Mouse (Mus musculus): ENCODE results near the gene Aspscr1. TPM values are rescaled to one million over a fixed set of nuclear protein-coding genes. Genes with fewer than 3 reads are reported as not detected.
A peak's percentile ranks its signal among the peaks of the same experiment; 100 is the strongest.

Gene Aspscr1
- polyA plus RNA-seq, 1 experiment from 2014 or later: 107 TPM

- peaks cover 38% of the 10 kb centered on the region for H3K4me1 ChIP-seq
- 0 out of 2 replicates have a peak overlapping the region, but pooled peaks have one; percentile 99 for H3K4me3 ChIP-seq
- H3K4me2 ChIP-seq: peak overlapping the region; percentile 80
- no peaks in the 10 kb centered on the region for H3K9me3 ChIP-seq
- no peaks in the 10 kb centered on the region for H3K27me3 ChIP-seq
- peaks cover 27% of the 10 kb centered on the region for H3K36me3 ChIP-seq
- H3K9ac ChIP-seq: no peak overlapping the region
- WGBS: 34% methylated on average over 7 of the region's 7 CpGs
- no peak for ATAC-seq (ENCODE audit: insufficient number of reproducible peaks, low FRiP score, low TSS enrichment, low read depth)
- 0 out of 2 replicates have a peak overlapping the region, but pooled peaks have one; percentile 64 for H3K27ac ChIP-seq
Measured at GRCm38 (mm10) chr11:120630881-120631725, 41.7 kb upstream of the Aspscr1 start.

- no peak for ATAC-seq (ENCODE audit: insufficient number of reproducible peaks, low FRiP score, low TSS enrichment, low read depth)
- Histone ChIP-seq H3K4me1 (peaks cover 38% of the 10 kb centered on the region), H3K4me3 (peak overlapping the region; percentile 99), H3K9me3 (no peaks in the 10 kb centered on the region), H3K36me3 (peaks cover 22% of the 10 kb centered on the region), H3K4me2 (peak overlapping the region; percentile 80), H3K27me3 (no peaks in the 10 kb centered on the region), H3K27ac (peak overlapping the region; percentile 91; the same call in 1 of the 2 replicates), H3K9ac (no peak overlapping the region)
- 62% methylated on average over 4 of the region's 4 CpGs for WGBS
Measured at GRCm38 (mm10) chr11:120631726-120632448, 40.9 kb upstream of the Aspscr1 start.

GRCm38 (mm10) chr11:120632559-120633519 lies 39.9 kb upstream of the Aspscr1 start:
- ATAC-seq (ENCODE audit: insufficient number of reproducible peaks, low FRiP score, low TSS enrichment, low read depth): peak; percentile 80

GRCm38 (mm10) chr11:120633520-120634343 lies 39.0 kb upstream of the Aspscr1 start, which contains the start of gene Mafg:
Gene Mafg, minus strand, starts transcription at chr11:120633600.
- H3K27me3 ChIP-seq: no peaks in the 10 kb centered on the region
- ATAC-seq (ENCODE audit: insufficient number of reproducible peaks, low FRiP score, low TSS enrichment, low read depth): peak; percentile 82
- peaks cover 38% of the 10 kb centered on the region for H3K4me1 ChIP-seq
- H3K9ac ChIP-seq: peak within 1 kb of the TSS; percentile 93
- WGBS: 11% methylated on average over 58 of the region's 58 CpGs
- H3K4me2 ChIP-seq: peak within 1 kb of the TSS; percentile 80
- H3K9me3 ChIP-seq: no peaks in the 10 kb centered on the region
- peaks cover 9% of the 10 kb centered on the region for H3K36me3 ChIP-seq
- peak within 1 kb of the TSS; percentile 99 for H3K4me3 ChIP-seq
- peak within 1 kb of the TSS; percentile 91 for H3K27ac ChIP-seq

More at GRCm38 (mm10) chr11:120632559-120633519, 39.9 kb upstream of the Aspscr1 start:
- Histone ChIP-seq H3K9ac (peak overlapping the region; percentile 93), H3K9me3 (no peaks in the 10 kb centered on the region), H3K27me3 (no peaks in the 10 kb centered on the region), H3K4me2 (peak overlapping the region; percentile 80), H3K4me3 (peak overlapping the region; percentile 99), H3K27ac (peak overlapping the region; percentile 91), H3K4me1 (peaks cover 38% of the 10 kb centered on the region), H3K36me3 (peaks cover 12% of the 10 kb centered on the region)
- under 1% methylated on average over 100 of the region's 116 CpGs for WGBS

GRCm38 (mm10) chr11:120634810-120635209 lies 38.0 kb upstream of the Aspscr1 start:
- H3K4me1 ChIP-seq: peaks cover 33% of the 10 kb centered on the region
- H3K36me3 ChIP-seq: no peaks in the 10 kb centered on the region
- WGBS: 85% methylated on average over 5 of the region's 5 CpGs
- no peaks in the 10 kb centered on the region for H3K27me3 ChIP-seq
- H3K9me3 ChIP-seq: no peaks in the 10 kb centered on the region
- no peak for ATAC-seq (ENCODE audit: insufficient number of reproducible peaks, low FRiP score, low TSS enrichment, low read depth)
- H3K4me2 ChIP-seq: no peak overlapping the region
- H3K27ac ChIP-seq: no peak overlapping the region
- no peak overlapping the region for H3K4me3 ChIP-seq
- H3K9ac ChIP-seq: no peak overlapping the region

- Histone ChIP-seq H3K4me2 (no peak overlapping the region), H3K4me3 (no peak overlapping the region), H3K27ac (no peak overlapping the region), H3K4me1 (peaks cover 26% of the 10 kb centered on the region), H3K36me3 (no peaks in the 10 kb centered on the region), H3K27me3 (no peaks in the 10 kb centered on the region), H3K9ac (no peak overlapping the region), H3K9me3 (no peaks in the 10 kb centered on the region)
- ATAC-seq (ENCODE audit: insufficient number of reproducible peaks, low FRiP score, low TSS enrichment, low read depth): no peak
- 57% methylated on average over 9 of the region's 9 CpGs for WGBS
Measured at GRCm38 (mm10) chr11:120641255-120641654, 31.5 kb upstream of the Aspscr1 start.

GRCm38 (mm10) chr11:120641869-120642268 lies 30.9 kb upstream of the Aspscr1 start:
- Histone ChIP-seq H3K4me1 (peaks cover 26% of the 10 kb centered on the region), H3K36me3 (no peaks in the 10 kb centered on the region), H3K4me2 (peak overlapping the region; percentile 90; the same call in 1 of the 2 replicates), H3K27ac (no peak overlapping the region), H3K9me3 (no peaks in the 10 kb centered on the region), H3K27me3 (no peaks in the 10 kb centered on the region), H3K4me3 (peak overlapping the region; percentile 56), H3K9ac (peak overlapping the region; percentile 62; the same call in 1 of the 2 replicates)
- WGBS: 79% methylated on average over 8 of the region's 8 CpGs
- ATAC-seq (ENCODE audit: insufficient number of reproducible peaks, low FRiP score, low TSS enrichment, low read depth): no peak

- Histone ChIP-seq H3K4me2 (peak overlapping the region; percentile 90), H3K4me1 (peaks cover 30% of the 10 kb centered on the region), H3K27ac (peak overlapping the region; percentile 87), H3K4me3 (peak overlapping the region; percentile 56), H3K9me3 (no peaks in the 10 kb centered on the region), H3K9ac (peak overlapping the region; percentile 62), H3K36me3 (no peaks in the 10 kb centered on the region), H3K27me3 (peaks cover 11% of the 10 kb centered on the region)
- WGBS: under 1% methylated on average over 18 of the region's 18 CpGs
- peak; percentile 25 for ATAC-seq (ENCODE audit: insufficient number of reproducible peaks, low FRiP score, low TSS enrichment, low read depth)
Measured at GRCm38 (mm10) chr11:120642939-120643600, 29.7 kb upstream of the Aspscr1 start.

GRCm38 (mm10) chr11:120643601-120643987 lies 29.2 kb upstream of the Aspscr1 start, which contains the start of gene Pycr1:
Gene Pycr1, minus strand, starts transcription at chr11:120643769.
- under 1% methylated on average over 15 of the region's 15 CpGs for WGBS
- Histone ChIP-seq H3K27ac (peak within 1 kb of the TSS; percentile 87), H3K4me1 (peaks cover 33% of the 10 kb centered on the region), H3K4me2 (peak within 1 kb of the TSS; percentile 90), H3K27me3 (peaks cover 13% of the 10 kb centered on the region), H3K4me3 (peak within 1 kb of the TSS; percentile 56), H3K36me3 (no peaks in the 10 kb centered on the region), H3K9me3 (no peaks in the 10 kb centered on the region), H3K9ac (peak within 1 kb of the TSS; percentile 62)
- peak; percentile 98 for ATAC-seq (ENCODE audit: insufficient number of reproducible peaks, low FRiP score, low TSS enrichment, low read depth)

Data from limb, embryonic 15.5 days (tissue).